Mouse (Mus musculus): ENCODE data around the gene Slc47a1. TPM values are rescaled to one million over a fixed set of nuclear protein-coding genes. Genes with fewer than 3 reads are reported as not detected.
A peak's percentile ranks its signal among the peaks of the same experiment; 100 is the strongest.
"Not testable (repeated sequence)": the region's sequence is repeated elsewhere in the genome, so short reads cannot be mapped to it uniquely, and the experiment has no call there.

The Slc47a1 gene
- 1.1 and 1.7 TPM in 2 replicates for polyA plus RNA-seq (2012; ENCODE audit: insufficient read depth, insufficient read length, missing spikeins)

GRCm38 (mm10) chr11:61377881-61378613 lies at the start of gene Slc47a1:
Slc47a1 (minus strand) TSS chr11:61378345.
- Histone ChIP-seq H3K27ac (replicated peaks; ENCODE audit: low read depth, low read length) (no peak within 1 kb of the TSS), H3K4me1 (ENCODE audit: control insufficient read depth, insufficient read depth, insufficient read length, low read length) (no peaks in the 10 kb centered on the region), H3K4me3 (ENCODE audit: insufficient read depth, low read depth, low read length) (peak within 1 kb of the TSS; percentile 41)

DNA sequence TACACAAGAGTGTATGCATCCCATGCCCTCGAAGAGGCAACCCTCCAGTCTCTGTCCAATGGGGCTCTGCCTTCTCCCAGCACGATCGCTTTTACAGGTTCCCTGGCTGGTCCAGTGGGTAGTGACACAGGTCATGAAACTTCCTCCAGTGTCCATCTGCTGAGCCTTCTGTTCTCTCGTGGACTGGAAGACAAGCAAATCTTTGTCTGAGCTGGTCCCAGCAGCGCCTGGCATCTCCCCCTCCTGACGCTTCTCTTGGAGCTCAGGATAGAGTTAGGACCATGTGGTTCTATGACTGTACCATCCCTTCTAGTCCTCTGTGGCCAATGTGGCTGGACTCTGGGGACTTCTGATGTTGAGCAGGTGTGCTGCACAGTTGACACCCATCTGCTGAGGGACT lies 41.1 kb upstream of the Slc47a1 start:
- Histone ChIP-seq H3K4me3 (ENCODE audit: insufficient read depth, low read depth, low read length) (no peak overlapping the region), H3K27ac (replicated peaks; ENCODE audit: low read depth, low read length) (no peak overlapping the region), H3K4me1 (ENCODE audit: control insufficient read depth, insufficient read depth, insufficient read length, low read length) (no peaks in the 10 kb centered on the region)

DNA sequence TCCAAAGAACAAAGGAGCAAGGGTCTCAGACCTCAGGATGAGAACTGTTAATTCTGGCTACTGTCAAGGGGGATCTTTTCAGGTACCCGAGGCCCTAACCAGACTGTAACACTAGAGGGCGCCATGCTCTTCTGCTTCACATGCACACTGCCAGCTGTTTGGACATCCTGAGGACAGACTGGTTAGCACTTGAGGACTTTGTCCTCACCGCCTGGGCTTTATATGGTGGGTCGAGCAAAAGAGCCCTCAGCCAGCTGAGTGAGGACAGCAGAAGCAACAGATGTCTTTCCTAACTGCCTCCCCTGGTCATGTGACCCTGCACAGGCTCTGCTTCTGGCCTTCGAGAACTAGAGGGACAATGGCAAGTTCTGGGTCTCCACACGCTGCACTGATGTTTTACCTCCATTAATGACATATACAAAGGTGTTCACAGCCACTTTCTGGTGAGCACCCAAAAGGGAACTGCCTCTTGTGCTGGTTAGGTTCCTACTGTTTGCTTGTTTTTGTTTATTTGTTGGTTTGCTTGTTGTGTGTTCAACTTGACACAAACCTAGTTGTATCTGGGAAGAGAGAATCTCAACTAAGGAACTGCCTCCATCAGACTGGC lies 39.9 kb upstream of the Slc47a1 start:
- Histone ChIP-seq H3K27ac (replicated peaks; ENCODE audit: low read depth, low read length) (no peak overlapping the region), H3K4me3 (ENCODE audit: insufficient read depth, low read depth, low read length) (no peak overlapping the region), H3K4me1 (ENCODE audit: control insufficient read depth, insufficient read depth, insufficient read length, low read length) (no peaks in the 10 kb centered on the region)

- not testable (repeated sequence) for H3K4me1 ChIP-seq (ENCODE audit: control insufficient read depth, insufficient read depth, insufficient read length, low read length); H3K4me3 ChIP-seq (ENCODE audit: insufficient read depth, low read depth, low read length); H3K27ac ChIP-seq (replicated peaks; ENCODE audit: low read depth, low read length)
These were observed 38.4 kb upstream of the Slc47a1 start for GRCm38 (mm10) chr11:61416540-61416939.

DNA sequence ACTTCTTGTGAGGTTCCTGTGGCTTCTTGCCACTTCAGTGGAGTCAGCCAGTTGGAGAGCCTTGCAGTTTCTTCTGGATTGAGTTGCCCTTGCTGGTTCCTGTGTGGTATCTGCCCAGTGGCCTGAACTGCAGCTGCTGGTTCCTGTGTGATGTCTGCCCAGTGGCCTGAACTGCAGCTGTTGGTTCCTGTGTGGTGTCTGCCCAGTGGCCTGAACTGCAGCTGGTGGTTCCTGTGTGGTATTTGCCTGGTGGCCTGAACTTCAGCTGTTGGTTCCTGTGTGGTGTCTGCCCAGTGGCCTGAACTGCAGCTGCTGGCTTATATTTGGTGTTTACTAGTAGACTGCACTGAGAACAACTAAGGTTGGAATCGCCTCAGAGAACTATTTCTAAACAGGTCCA lies 37.3 kb upstream of the Slc47a1 start:
- H3K4me1 ChIP-seq (ENCODE audit: control insufficient read depth, insufficient read depth, insufficient read length, low read length) = no peaks in the 10 kb centered on the region
- no peak overlapping the region for H3K27ac ChIP-seq (replicated peaks; ENCODE audit: low read depth, low read length)
- H3K4me3 ChIP-seq (ENCODE audit: insufficient read depth, low read depth, low read length) = no peak overlapping the region

- H3K27ac ChIP-seq (replicated peaks; ENCODE audit: low read depth, low read length) = no peak overlapping the region
- H3K4me1 ChIP-seq (ENCODE audit: control insufficient read depth, insufficient read depth, insufficient read length, low read length) = no peaks in the 10 kb centered on the region
- no peak overlapping the region for H3K4me3 ChIP-seq (ENCODE audit: insufficient read depth, low read depth, low read length)
These were observed 36.4 kb upstream of the Slc47a1 start for GRCm38 (mm10) chr11:61414560-61414959.

GRCm38 (mm10) chr11:61413411-61413810 lies 35.3 kb upstream of the Slc47a1 start:
- H3K27ac ChIP-seq (replicated peaks; ENCODE audit: low read depth, low read length) = no peak overlapping the region
- no peaks in the 10 kb centered on the region for H3K4me1 ChIP-seq (ENCODE audit: control insufficient read depth, insufficient read depth, insufficient read length, low read length)
- no peak overlapping the region for H3K4me3 ChIP-seq (ENCODE audit: insufficient read depth, low read depth, low read length)

DNA sequence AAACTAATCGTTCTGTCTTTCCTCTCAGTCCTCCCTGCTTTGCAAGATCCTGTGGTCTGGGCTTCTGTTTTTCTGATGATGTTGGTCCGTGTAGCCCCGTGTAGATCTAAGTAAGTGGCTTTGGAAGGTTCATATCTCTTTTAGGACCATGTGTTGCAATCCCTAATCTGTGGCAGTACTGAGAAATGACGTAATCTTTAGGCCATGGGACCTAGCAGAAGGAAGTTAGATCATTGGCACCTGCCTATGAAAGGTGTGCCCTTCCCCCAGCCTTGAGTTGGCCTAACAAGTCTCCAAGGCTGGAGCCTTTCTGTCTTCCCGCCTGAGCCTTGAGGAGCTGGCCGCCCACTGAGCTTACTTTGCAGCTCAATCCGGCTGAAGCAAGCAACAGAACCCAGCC lies 33.7 kb upstream of the Slc47a1 start:
- H3K4me1 ChIP-seq (ENCODE audit: control insufficient read depth, insufficient read depth, insufficient read length, low read length) = no peaks in the 10 kb centered on the region
- no peak overlapping the region for H3K27ac ChIP-seq (replicated peaks; ENCODE audit: low read depth, low read length)
- H3K4me3 ChIP-seq (ENCODE audit: insufficient read depth, low read depth, low read length) = no peak overlapping the region

- no peaks in the 10 kb centered on the region for H3K4me1 ChIP-seq (ENCODE audit: control insufficient read depth, insufficient read depth, insufficient read length, low read length)
- no peak overlapping the region for H3K27ac ChIP-seq (replicated peaks; ENCODE audit: low read depth, low read length)
- H3K4me3 ChIP-seq (ENCODE audit: insufficient read depth, low read depth, low read length) = no peak overlapping the region
These were observed 33.1 kb upstream of the Slc47a1 start for GRCm38 (mm10) chr11:61411221-61411620.

GRCm38 (mm10) chr11:61410129-61410528 lies 32.0 kb upstream of the Slc47a1 start:
- no peak overlapping the region for H3K27ac ChIP-seq (replicated peaks; ENCODE audit: low read depth, low read length)
- H3K4me1 ChIP-seq (ENCODE audit: control insufficient read depth, insufficient read depth, insufficient read length, low read length) = no peaks in the 10 kb centered on the region
- H3K4me3 ChIP-seq (ENCODE audit: insufficient read depth, low read depth, low read length) = no peak overlapping the region

- H3K4me3 ChIP-seq (ENCODE audit: insufficient read depth, low read depth, low read length) = no peak overlapping the region
- H3K27ac ChIP-seq (replicated peaks; ENCODE audit: low read depth, low read length) = no peak overlapping the region
- no peaks in the 10 kb centered on the region for H3K4me1 ChIP-seq (ENCODE audit: control insufficient read depth, insufficient read depth, insufficient read length, low read length)
These were observed 30.9 kb upstream of the Slc47a1 start for GRCm38 (mm10) chr11:61409051-61409450.

DNA sequence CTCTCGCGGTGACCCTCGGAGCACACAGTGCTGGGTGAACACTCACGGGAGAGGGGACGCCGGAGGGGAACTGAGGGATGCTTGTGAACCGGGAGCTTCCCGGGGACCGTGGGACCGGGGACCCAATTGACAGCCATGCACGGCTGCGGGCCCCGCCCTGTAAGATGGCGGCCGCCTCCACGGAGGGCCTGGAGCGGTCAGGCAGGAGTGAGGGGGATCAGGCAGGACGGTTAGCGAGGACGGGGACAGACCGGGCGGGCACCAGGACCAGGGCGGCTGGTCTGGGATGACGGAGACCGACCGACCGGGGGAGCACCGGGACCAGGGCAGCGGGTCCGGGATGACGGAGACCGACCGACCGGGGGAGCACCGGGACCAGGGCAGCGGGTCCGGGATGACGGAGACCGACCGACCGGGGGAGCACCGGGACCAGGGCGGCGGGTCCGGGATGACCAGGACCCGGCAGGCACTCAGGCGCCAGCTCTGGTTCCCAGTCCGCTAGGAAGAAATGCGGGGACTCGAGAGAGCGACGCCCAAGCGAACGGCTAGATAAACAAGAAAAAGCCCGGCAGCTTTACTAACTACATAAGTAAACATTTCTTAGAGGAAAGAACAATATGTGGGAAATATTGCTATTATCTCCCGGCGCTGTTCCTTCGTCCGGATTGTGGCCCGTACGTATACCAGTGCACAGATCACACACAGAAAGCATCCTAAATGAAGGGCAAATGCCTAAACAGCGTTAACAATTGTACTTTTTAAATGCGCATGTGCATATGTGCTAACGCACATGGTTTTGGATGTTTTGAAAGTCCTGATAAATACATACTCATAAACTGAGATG lies 30.3 kb upstream of the Slc47a1 start:
- Histone ChIP-seq H3K4me1 (ENCODE audit: control insufficient read depth, insufficient read depth, insufficient read length, low read length) (no peaks in the 10 kb centered on the region), H3K4me3 (ENCODE audit: insufficient read depth, low read depth, low read length) (peak overlapping the region; percentile 86), H3K27ac (replicated peaks; ENCODE audit: low read depth, low read length) (peak overlapping the region; percentile 92)

DNA sequence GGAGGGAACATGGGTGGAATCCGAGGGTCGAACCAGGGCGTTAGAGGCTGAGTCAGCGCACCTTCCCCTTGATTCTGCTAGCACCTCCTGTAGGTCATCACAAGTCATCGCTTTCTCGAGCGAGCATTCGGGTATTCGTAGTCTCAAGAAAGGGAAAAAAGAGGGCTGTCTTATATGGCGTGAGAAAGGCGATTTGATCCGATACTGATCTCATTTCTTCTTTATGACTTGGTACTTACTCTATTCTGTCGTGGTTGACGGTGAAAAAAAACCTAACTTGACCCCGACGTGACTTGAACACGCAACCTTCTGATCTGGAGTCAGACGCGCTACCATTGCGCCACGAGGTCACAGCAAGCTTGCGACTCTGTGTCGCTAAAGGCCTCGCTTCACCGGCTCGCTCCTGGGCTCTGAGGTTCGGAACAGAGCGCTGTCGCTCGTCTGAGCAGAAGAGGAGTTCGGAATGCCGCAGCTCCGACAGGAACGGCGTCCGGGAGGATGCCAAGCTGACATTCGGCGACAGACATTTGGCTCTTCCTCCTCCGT lies 29.6 kb upstream of the Slc47a1 start:
- peak overlapping the region; percentile 92 for H3K27ac ChIP-seq (replicated peaks; ENCODE audit: low read depth, low read length)
- peak overlapping the region; percentile 86 for H3K4me3 ChIP-seq (ENCODE audit: insufficient read depth, low read depth, low read length)
- no peaks in the 10 kb centered on the region for H3K4me1 ChIP-seq (ENCODE audit: control insufficient read depth, insufficient read depth, insufficient read length, low read length)

GRCm38 (mm10) chr11:61401794-61402193 lies 23.6 kb upstream of the Slc47a1 start:
- Histone ChIP-seq H3K4me3 (ENCODE audit: insufficient read depth, low read depth, low read length) (no peak overlapping the region), H3K27ac (replicated peaks; ENCODE audit: low read depth, low read length) (no peak overlapping the region), H3K4me1 (ENCODE audit: control insufficient read depth, insufficient read depth, insufficient read length, low read length) (no peaks in the 10 kb centered on the region)

GRCm38 (mm10) chr11:61400681-61401346 lies 22.7 kb upstream of the Slc47a1 start:
- H3K4me3 ChIP-seq (ENCODE audit: insufficient read depth, low read depth, low read length) = no peak overlapping the region
- no peaks in the 10 kb centered on the region for H3K4me1 ChIP-seq (ENCODE audit: control insufficient read depth, insufficient read depth, insufficient read length, low read length)
- no peak overlapping the region for H3K27ac ChIP-seq (replicated peaks; ENCODE audit: low read depth, low read length)
